In genomic region chr6:28191935-28192334, GRCm38 (mm10) we compare ENCODE assay signal across 18 mouse cellular contexts. TPM values are rescaled to one million over a fixed set of nuclear protein-coding genes. Genes with fewer than 3 reads are reported as not detected.
"Had no signal": no experiment of that assay in that cellular context is flagged by ENCODE, and none has a peak within 500 bp of the region (broad histone marks: within the 10 kb centered on the region; RNA-seq: fewer than 3 reads in every experiment).

No protein-coding gene starts in this region.

- H3K4me2 ChIP-seq: neural tube, embryonic 13.5 days; neural tube, embryonic 15.5 days; stomach, embryonic 15.5 days had no signal

- H3K4me3 ChIP-seq: neural tube, embryonic 13.5 days; neural tube, embryonic 15.5 days; stomach, embryonic 15.5 days had no signal

- H3K27me3 ChIP-seq: neural tube, embryonic 13.5 days; neural tube, embryonic 15.5 days; stomach, embryonic 15.5 days had no signal

- H3K4me1 ChIP-seq: neural tube, embryonic 13.5 days; neural tube, embryonic 15.5 days; stomach, embryonic 15.5 days had no signal

- H3K9me3 ChIP-seq: neural tube, embryonic 13.5 days; neural tube, embryonic 15.5 days; stomach, embryonic 15.5 days had no signal

- H3K36me3 ChIP-seq: neural tube, embryonic 13.5 days; neural tube, embryonic 15.5 days; stomach, embryonic 15.5 days had no signal

- H3K27ac ChIP-seq: neural tube, embryonic 13.5 days; neural tube, embryonic 15.5 days; stomach, embryonic 15.5 days; stomach, postnatal 0 days had no signal

- H3K9ac ChIP-seq: neural tube, embryonic 13.5 days; neural tube, embryonic 15.5 days; stomach, embryonic 15.5 days had no signal

- DNase-seq: retina, postnatal 1 day; right cerebral cortex, adult 18-20 months; right cerebral cortex, postnatal 14 days; right cerebral cortex, postnatal 25 days; right cerebral cortex, postnatal 4 days; spleen, adult 18-20 months; thymus, adult 18-20 months; thymus, adult 2 months; thymus, postnatal 14 days; thymus, postnatal 25 days; thymus, postnatal 36 days; thymus, postnatal 4 days had no signal

RNA-seq across cellular contexts. Expression of gene Grm8, which starts 57.0 kb away (rescaled TPM):
- total RNA-seq: neutrophil, adult 5-6 weeks had no signal
- polyA plus RNA-seq: urinary bladder, adult 2 months had no signal
